Mouse (Mus musculus): ENCODE data around the gene Arhgef11. TPM values are rescaled to one million over a fixed set of nuclear protein-coding genes. Genes with fewer than 3 reads are reported as not detected.

Arhgef11 gene
- polyA plus RNA-seq, 1 experiment from 2014 or later: 18.8 TPM

DNA sequence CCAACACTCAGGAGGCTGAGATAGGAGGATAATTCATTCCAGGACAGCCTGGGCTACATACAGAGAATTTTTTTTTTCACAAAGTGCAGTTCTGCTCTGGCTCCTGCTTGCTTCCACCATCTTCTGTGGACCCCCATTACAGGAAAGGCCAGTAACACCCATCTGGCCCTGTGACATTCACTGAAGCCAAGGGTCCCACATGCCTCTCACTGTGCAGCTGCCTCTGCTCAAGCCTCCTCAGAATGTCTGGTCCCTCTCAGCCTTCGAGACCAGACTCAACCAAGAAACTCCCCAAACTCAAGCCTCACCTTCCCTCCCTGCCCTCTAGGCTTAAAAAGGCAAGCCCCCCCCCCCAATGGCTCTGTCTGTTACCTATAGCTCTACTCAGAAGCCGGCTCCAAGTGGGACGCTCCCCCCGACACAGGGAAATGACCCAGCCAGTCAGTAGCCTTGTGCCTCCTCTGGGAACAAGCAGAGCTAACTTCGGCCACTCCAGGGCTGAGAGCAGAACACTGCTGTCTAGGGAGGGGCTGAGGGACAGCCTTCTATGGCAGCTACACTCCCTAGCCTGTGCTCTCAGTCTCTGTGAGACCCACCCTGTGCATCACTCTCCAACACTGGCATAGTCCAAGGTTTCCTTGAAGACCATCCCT, 148.4 kb downstream of the Arhgef11 start:
- Histone ChIP-seq H3K4me3 (no peak overlapping the region), H3K27me3 (0 out of 2 replicates have a peak, but pooled peaks cover 9% of the 10 kb centered on the region), H3K36me3 (no peaks in the 10 kb centered on the region), H3K27ac (peak overlapping the region; percentile 92; the same call in 1 of the 2 replicates), H3K4me1 (peaks cover 73% of the 10 kb centered on the region), H3K9ac (no peak overlapping the region), H3K4me2 (replicated peaks) (peak overlapping the region; percentile 56), H3K9me3 (no peaks in the 10 kb centered on the region)
- WGBS: 63% methylated on average over 5 of the region's 5 CpGs
- no peak for ATAC-seq (ENCODE audit: low FRiP score, low read depth)

DNA sequence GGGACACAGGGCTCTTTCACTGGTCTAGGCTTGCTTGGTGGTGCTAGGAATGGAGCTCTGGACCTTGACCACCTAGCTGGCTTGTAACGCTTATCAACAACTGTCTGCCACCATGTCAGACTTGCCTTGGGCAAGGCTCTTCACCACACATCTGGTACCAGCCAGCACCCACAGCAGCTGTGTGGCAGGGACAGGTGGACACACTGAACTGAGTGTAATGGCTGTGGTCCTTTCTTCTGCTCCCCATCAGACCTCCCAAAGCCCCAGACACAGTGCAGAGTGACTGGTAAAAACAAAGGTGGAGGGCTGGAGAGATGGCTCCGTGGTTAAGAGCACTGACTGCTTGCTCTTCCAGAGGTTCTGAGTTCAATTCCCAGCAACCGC, 148.9 kb downstream of the Arhgef11 start:
- Histone ChIP-seq H3K9ac (no peak overlapping the region), H3K9me3 (no peaks in the 10 kb centered on the region), H3K27ac (no peak overlapping the region), H3K4me2 (replicated peaks) (no peak overlapping the region), H3K4me3 (no peak overlapping the region), H3K36me3 (no peaks in the 10 kb centered on the region), H3K27me3 (0 out of 2 replicates have a peak, but pooled peaks cover 12% of the 10 kb centered on the region), H3K4me1 (peaks cover 71% of the 10 kb centered on the region)
- 77% methylated on average over 3 of the region's 3 CpGs for WGBS
- ATAC-seq (ENCODE audit: low FRiP score, low read depth): no peak

DNA sequence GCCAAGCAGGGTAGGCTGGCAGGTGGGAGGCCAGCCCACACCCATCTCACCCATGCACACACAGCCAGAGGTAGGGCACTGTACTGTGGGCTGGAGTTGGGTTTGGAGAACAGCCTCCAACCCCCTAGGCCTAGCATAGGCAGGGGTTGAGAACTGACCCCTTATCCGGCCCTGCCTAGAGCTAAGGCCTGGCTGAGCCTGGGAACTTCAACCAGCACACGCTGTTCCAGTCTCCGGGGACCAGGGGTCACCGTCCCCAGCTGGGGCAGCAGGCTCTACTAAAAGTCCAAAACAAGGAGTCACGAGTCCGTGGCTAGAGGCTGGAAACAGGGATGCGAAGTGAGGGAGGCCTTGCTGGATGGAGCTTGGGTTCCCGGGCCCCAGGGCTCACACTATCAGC, 150.4 kb downstream of the Arhgef11 start:
- ATAC-seq (ENCODE audit: low FRiP score, low read depth): no peak
- Histone ChIP-seq H3K4me2 (replicated peaks) (peak overlapping the region; percentile 70), H3K27ac (peak overlapping the region; percentile 17; the same call in 1 of the 2 replicates), H3K27me3 (peaks cover 22% of the 10 kb centered on the region), H3K36me3 (no peaks in the 10 kb centered on the region), H3K9ac (peak overlapping the region; percentile 65), H3K4me3 (peak overlapping the region; percentile 52), H3K4me1 (peaks cover 56% of the 10 kb centered on the region), H3K9me3 (no peaks in the 10 kb centered on the region)
- 70% methylated on average over 8 of the region's 8 CpGs for WGBS

DNA sequence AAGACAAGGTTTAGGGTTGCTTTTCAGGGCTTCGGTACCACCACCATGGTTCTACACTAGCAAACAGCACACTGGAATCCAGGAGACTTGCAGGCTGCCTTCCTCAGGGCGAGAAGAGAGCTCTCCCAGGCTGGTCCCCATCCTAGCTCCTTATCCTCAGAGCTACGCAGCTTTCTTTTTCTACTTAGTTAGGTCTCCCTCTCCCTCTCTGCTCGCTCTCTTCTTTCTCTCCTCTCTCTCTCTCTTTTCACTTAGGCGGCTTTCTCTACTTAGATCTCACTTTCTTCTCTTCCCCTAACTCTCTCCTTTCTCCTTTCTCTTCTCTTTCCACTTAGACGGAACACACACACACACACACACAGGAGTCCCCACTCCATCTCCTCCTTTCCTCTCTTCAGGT, 151.1 kb downstream of the Arhgef11 start:
- Histone ChIP-seq H3K9me3 (no peaks in the 10 kb centered on the region), H3K4me2 (replicated peaks) (peak overlapping the region; percentile 70), H3K36me3 (no peaks in the 10 kb centered on the region), H3K4me1 (peaks cover 49% of the 10 kb centered on the region), H3K27ac (peak overlapping the region; percentile 17; the same call in 1 of the 2 replicates), H3K27me3 (peaks cover 22% of the 10 kb centered on the region), H3K4me3 (peak overlapping the region; percentile 52), H3K9ac (peak overlapping the region; percentile 65)
- no peak for ATAC-seq (ENCODE audit: low FRiP score, low read depth)
- WGBS: 42% methylated on average over 6 of the region's 6 CpGs

DNA sequence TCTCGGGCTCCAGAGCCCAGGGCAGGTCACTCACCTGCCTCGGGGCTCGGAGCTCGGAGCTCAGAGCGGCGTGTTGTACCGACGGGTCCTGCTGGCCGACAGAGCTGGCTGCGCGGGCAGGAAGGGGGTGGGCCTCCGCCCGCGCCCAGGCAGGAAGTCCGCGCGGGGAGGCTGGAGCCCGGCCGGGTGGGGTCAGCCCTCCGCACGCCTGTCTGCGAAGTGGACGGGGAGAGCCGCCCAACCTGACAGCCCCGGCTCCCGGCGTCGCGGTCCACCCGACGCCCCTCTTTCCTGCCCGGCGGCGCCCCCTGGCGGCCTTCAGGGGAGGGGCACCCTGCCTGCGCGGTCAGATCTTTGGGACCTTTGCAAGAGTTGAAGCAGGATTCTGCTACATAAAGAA, 151.5 kb downstream of the Arhgef11 start:
- H3K4me2 ChIP-seq (replicated peaks): peak overlapping the region; percentile 70
- under 1% methylated on average over 37 of the region's 37 CpGs for WGBS
- no peaks in the 10 kb centered on the region for H3K36me3 ChIP-seq
- H3K9me3 ChIP-seq: no peaks in the 10 kb centered on the region
- peak overlapping the region; percentile 65 for H3K9ac ChIP-seq
- peak overlapping the region; percentile 17; the same call in 1 of the 2 replicates for H3K27ac ChIP-seq
- peak overlapping the region; percentile 52 for H3K4me3 ChIP-seq
- peak; percentile 49 for ATAC-seq (ENCODE audit: low FRiP score, low read depth)
- peaks cover 22% of the 10 kb centered on the region for H3K27me3 ChIP-seq
- peaks cover 45% of the 10 kb centered on the region for H3K4me1 ChIP-seq

DNA sequence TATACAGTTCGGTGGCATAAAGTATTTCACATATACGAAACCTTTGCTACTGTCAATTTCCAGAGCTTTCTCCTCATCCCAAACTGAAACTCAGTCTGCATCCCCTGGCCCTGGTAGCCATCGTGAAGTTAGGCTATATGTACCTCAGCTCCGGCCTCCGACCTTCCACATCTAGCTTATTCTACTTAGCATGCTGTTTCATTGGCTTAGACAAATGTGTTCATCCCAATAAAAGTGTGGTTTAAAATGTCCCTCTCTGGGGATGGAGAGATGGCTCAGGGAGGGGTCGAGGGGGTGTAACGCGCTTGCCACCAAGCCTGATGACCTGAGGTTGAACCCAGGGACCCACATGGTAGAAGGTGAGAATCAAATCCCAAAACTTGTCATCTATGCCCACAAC, 152.1 kb downstream of the Arhgef11 start:
- H3K4me2 ChIP-seq (replicated peaks): no peak overlapping the region
- H3K27ac ChIP-seq: no peak overlapping the region
- no peak for ATAC-seq (ENCODE audit: low FRiP score, low read depth)
- no peaks in the 10 kb centered on the region for H3K36me3 ChIP-seq
- H3K4me1 ChIP-seq: peaks cover 38% of the 10 kb centered on the region
- 71% methylated on average over 8 of the region's 8 CpGs for WGBS
- H3K9ac ChIP-seq: no peak overlapping the region
- H3K9me3 ChIP-seq: no peaks in the 10 kb centered on the region
- no peak overlapping the region for H3K4me3 ChIP-seq
- peaks cover 23% of the 10 kb centered on the region for H3K27me3 ChIP-seq

DNA sequence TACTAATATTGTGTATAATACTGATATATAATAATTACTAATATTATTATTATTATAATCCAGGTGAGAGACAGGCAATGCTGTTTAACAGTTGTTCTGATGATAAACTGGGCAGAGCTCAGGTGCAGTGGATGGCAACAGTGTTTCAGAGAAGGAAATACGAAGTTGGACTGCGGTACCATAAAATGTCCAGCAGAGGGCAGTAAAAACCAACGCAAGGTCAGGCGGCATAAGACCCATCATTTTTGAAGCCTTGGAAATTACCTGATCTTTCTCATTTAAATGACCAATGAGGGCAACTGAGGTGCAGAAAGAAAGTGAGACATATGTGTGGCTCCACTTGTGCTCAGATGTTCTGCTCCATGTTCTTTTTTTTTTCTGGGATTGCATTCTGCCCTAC, 152.9 kb downstream of the Arhgef11 start:
- Histone ChIP-seq H3K36me3 (no peaks in the 10 kb centered on the region), H3K4me2 (replicated peaks) (no peak overlapping the region), H3K27ac (no peak overlapping the region), H3K4me3 (no peak overlapping the region), H3K4me1 (peaks cover 31% of the 10 kb centered on the region), H3K27me3 (peaks cover 25% of the 10 kb centered on the region), H3K9ac (no peak overlapping the region), H3K9me3 (no peaks in the 10 kb centered on the region)
- WGBS: 0% methylated on average over 4 of the region's 4 CpGs
- no peak for ATAC-seq (ENCODE audit: low FRiP score, low read depth)

DNA sequence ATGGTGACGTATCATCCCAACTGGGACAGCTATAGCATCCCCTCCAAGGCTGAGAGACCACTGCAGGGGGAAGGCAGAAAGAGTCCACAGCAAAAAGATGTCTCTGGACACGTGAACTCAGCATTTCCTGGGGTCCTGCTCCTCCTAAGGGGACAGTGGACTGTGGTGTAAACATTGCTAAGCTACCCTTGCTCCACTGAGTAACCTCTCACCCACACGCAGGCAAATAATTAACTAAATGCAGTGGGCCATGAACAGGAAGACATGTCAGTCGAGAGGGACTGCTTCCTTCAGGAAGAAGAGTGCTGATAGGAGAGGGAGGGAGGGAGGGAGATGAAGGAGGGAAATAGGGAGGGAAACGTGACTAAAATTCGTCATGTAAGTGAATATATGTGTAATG, 153.7 kb downstream of the Arhgef11 start:
- WGBS: 59% methylated on average over 6 of the region's 6 CpGs
- H3K36me3 ChIP-seq: no peaks in the 10 kb centered on the region
- no peak overlapping the region for H3K27ac ChIP-seq
- no peak overlapping the region for H3K9ac ChIP-seq
- H3K4me1 ChIP-seq: peaks cover 23% of the 10 kb centered on the region
- no peak overlapping the region for H3K4me3 ChIP-seq
- no peak overlapping the region for H3K4me2 ChIP-seq (replicated peaks)
- ATAC-seq (ENCODE audit: low FRiP score, low read depth): no peak
- H3K27me3 ChIP-seq: peaks cover 32% of the 10 kb centered on the region
- no peaks in the 10 kb centered on the region for H3K9me3 ChIP-seq

DNA sequence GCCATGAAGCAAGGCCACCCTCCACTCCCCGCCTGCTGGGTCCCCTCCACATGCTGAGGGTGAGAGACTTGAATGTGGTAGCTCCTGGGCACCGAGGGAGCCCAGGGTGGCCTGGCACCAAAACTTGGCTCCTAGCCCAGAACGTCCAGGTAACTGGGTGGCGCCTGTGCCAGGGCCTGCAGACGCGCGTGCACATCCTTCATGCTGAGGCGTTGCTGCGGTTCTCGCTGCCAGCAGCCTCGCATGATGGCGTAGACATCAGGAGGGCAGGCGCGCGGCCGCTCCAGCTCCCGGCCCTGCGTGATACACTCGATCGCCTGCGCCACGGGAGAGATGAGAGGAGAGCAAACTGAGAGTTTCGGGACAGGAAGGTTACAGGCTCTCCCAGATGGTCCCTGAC, 160.9 kb downstream of the Arhgef11 start:
- Histone ChIP-seq H3K9ac (no peak overlapping the region), H3K4me3 (no peak overlapping the region), H3K9me3 (no peaks in the 10 kb centered on the region), H3K4me2 (replicated peaks) (peak overlapping the region; percentile 2; the same call in 1 of the 2 replicates), H3K27ac (no peak overlapping the region), H3K36me3 (no peaks in the 10 kb centered on the region), H3K27me3 (peaks cover 55% of the 10 kb centered on the region), H3K4me1 (0 out of 2 replicates have a peak, but pooled peaks cover 3% of the 10 kb centered on the region)
- 53% methylated on average over 23 of the region's 23 CpGs for WGBS
- ATAC-seq (ENCODE audit: low FRiP score, low read depth): no peak

DNA sequence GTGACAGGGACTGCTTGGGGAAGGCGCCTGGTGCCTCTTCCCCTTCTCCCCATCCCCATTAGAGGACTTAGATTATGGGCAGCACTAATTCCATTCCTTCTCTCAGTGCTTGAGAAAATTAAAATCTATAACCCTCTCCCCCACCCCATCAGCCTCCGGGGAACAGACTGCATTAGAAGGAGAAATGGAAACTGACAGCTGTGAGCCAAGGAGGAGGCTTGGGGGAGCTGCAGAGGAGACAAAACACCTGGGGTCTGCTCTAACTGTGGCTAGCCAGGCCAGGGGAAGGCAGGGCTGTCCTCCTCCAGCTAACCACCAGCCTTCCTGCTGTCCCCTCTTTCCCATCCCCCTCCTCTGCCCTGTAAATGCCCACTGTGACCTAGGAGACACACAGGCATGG, 161.7 kb downstream of the Arhgef11 start:
- no peak overlapping the region for H3K4me3 ChIP-seq
- H3K27ac ChIP-seq: no peak overlapping the region
- H3K27me3 ChIP-seq: peaks cover 55% of the 10 kb centered on the region
- H3K4me1 ChIP-seq: 0 out of 2 replicates have a peak, but pooled peaks cover 3% of the 10 kb centered on the region
- ATAC-seq (ENCODE audit: low FRiP score, low read depth): no peak
- 38% methylated on average over 2 of the region's 2 CpGs for whole genome bisulfite sequencing
- H3K4me2 ChIP-seq (replicated peaks): no peak overlapping the region
- H3K9ac ChIP-seq: no peak overlapping the region
- no peaks in the 10 kb centered on the region for H3K9me3 ChIP-seq
- H3K36me3 ChIP-seq: no peaks in the 10 kb centered on the region

DNA sequence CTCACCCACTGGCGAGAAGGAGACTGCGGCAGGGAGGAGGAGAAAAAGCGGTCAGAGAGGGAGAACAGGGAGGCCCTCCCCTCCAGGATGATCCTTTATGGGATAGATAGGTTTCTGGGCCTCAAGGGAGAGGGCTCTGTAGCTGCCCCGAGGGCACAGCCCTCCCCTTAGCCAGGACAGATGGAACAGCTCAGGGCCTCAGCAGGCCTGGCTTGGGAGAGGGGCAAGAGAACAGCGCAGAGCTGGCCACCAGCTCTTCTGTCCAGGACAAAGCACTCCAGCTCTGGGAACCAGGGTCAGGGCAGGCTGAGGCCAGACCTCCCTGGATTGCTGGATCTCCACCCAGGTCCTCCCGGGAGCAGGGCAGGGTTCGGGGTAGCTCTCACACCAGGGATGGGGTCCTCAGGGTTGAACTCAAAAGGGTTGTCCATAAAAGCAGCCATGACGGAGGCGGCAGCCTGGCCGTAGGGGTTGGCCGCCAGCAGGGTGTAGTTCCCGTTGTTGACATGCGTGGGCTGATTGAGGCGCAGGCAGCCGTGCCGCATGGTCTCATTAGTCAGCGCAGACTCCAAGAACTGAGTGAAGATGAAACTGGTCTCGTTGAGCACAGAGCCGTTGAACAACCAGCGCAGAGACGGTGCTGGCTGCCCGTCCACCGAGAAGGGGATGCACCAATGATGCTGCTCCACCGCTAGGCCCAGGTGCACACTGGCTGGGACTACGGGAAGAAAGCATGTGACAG, 166.1 kb downstream of the Arhgef11 start:
- ATAC-seq (ENCODE audit: low FRiP score, low read depth): no peak
- WGBS: 83% methylated on average over 25 of the region's 25 CpGs
- Histone ChIP-seq H3K9me3 (no peaks in the 10 kb centered on the region), H3K27me3 (peaks cover 25% of the 10 kb centered on the region), H3K36me3 (no peaks in the 10 kb centered on the region), H3K4me1 (peaks cover 11% of the 10 kb centered on the region), H3K27ac (no peak overlapping the region), H3K4me2 (replicated peaks) (no peak overlapping the region), H3K4me3 (no peak overlapping the region), H3K9ac (no peak overlapping the region)

DNA sequence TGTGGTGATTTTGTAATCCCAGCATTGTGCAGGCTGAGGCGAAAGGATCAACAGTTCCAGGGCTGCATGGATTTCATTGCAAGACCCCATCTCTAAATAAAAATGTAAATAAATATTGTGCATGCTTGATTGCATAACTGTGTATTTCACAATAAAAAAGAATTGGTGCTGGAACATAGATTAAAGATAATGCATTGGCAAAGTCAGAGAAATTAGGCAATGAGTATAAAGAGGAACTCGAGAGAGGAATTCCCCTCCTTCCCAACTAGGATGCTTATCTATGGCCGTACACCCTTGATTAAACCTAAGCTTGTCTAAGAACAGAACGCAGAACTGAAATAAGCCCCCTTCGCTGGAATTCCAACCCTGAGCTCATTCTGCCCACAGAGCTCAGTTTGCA, 167.8 kb downstream of the Arhgef11 start:
- WGBS: 74% methylated on average over 5 of the region's 5 CpGs
- ATAC-seq (ENCODE audit: low FRiP score, low read depth): no peak
- H3K27ac ChIP-seq: no peak overlapping the region

More for the DNA sequence above, 167.8 kb downstream of the Arhgef11 start:
- Histone ChIP-seq H3K36me3 (no peaks in the 10 kb centered on the region), H3K4me3 (no peak overlapping the region), H3K9ac (no peak overlapping the region), H3K4me1 (peaks cover 22% of the 10 kb centered on the region), H3K27me3 (peaks cover 8% of the 10 kb centered on the region), H3K9me3 (no peaks in the 10 kb centered on the region), H3K4me2 (replicated peaks) (no peak overlapping the region)

Data from limb, embryonic 13.5 days (tissue).